Mouse (Mus musculus) spleen, postnatal 36 days (tissue): Measurements from ENCODE around the gene Zfp579.

ENCODE experiments used
- DNase-seq, 2 experiments: peaks; one replicate each; pipeline ENCODE4 v3.0.0; 2022; ENCODE audit warnings: low spot score in 2 of 2, mixed read lengths in 1 of 2

Gene Zfp579

DNA sequence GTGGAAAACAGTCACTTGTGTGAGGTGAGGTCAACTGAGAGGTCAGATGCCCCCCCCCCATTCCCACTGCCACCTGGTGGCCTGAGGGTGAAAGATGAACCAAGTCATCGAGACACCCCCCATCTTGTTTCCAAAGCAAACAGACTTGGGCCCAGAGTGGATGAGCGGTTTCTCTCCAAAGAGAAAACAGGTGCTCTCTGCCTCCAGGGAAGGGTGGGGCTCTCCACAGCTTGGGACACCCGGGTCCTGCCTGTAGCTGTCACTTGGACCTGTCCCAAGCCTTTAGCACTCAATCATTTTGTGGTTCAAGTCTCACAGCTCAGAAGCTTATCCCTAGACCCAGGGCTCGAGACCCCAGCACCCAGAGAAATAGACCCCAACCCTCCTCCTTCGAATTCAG is 32.4 kb downstream of the Zfp579 start:
- DNase-seq: no peak

DNA sequence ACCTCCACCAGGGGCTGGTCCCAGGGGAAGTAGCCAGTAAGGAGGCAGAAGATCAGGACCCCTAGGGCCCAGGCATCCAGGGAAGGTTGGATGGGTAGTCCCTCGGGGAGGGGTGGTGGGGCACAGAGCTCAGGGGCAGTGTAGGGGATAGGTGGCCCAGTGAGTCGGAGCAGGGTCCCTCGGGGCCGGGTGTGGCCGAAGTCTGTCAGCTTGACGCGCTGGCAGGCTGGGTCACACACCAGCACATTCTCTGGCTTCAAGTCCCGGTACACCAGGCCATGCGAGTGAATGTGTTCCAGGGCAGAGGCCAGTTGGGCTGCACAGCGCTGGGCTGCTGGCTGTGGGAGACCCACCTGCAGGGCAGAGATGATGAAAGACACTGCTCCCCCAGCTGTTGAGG is 38.6 kb downstream of the Zfp579 start:
- peak; percentile 23 to 35 for DNase-seq

- DNase-seq: no peak
Observed at GRCm38 (mm10) chr7:4953815-4954445, 42.0 kb downstream of the Zfp579 start.

DNA sequence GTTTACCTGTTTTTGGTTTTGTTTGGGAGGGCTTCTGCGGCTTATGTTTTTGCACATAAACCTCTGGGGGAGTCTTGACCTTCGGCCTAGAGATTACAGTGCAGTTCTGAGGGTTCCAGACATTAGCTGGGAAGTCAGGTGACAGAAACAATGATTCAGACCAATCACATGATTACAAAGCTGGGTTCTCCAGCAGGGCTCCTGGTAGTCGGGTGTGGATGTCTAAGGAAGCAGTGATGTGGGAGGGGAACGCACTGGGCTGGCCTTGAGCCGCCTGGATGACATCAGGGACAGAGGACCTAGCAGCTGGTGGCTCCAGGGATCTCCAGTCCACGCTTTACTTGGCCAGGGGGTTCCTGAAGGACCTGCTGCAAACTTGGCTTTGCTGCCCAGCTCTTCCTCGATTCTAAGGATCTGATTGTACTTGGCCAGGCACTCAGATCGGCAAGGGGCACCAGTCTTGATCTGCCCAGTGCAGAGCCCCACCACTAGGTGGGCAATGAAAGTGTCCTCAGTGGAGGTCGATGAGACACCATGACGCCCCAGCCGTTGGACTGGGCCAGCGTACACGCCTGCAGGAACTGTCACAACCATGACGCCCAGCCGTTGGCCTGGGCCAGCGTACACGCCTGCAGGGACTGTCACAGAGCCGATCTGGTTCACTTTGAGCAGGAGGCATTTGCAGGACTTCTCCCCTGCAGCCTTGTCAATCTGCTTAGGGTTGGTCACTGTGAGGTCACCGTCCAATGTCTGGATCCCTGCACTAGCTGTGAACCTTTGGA is 45.2 kb downstream of the Zfp579 start:
- no peak for DNase-seq

- DNase-seq: no peak
Observed at GRCm38 (mm10) chr7:4948386-4948785, 47.6 kb downstream of the Zfp579 start.

GRCm38 (mm10) chr7:4947855-4948254 is 48.1 kb downstream of the Zfp579 start:
- DNase-seq: no peak

DNA sequence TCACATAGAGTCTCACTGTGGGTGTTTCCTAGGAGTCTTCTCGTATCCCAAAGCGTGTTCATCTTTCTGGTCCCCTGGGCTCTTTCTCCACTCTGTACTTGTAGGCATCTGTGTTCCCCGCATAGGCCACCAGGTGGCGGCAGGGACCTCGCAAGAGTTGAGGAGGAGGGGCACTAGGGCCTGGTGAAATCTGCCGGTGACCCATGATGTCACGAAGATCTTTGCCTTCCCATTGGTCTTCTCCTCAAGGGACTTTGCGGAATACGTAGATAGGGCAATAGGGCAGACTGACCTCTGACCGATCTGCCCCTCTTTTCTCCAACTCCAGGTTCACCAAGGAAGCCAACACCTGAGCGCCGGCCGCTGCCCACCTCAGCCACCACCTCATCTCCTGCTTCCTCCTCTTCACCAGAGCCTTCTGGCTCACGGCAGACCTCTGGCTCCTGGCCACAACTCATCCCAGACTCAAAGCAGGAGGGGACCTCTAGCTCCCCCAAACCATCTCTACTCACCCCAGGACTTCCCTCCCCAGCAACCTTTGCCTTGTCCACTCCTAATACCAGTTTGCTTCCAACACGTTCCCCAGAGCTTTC is 52.6 kb downstream of the Zfp579 start:
- DNase-seq: peak; percentile 92 to 93

- DNase-seq: no peak
Observed at GRCm38 (mm10) chr7:4942673-4943072, 53.3 kb downstream of the Zfp579 start.

GRCm38 (mm10) chr7:4940068-4940479 is 55.9 kb downstream of the Zfp579 start:
- DNase-seq: peak; percentile 68 to 81

DNA sequence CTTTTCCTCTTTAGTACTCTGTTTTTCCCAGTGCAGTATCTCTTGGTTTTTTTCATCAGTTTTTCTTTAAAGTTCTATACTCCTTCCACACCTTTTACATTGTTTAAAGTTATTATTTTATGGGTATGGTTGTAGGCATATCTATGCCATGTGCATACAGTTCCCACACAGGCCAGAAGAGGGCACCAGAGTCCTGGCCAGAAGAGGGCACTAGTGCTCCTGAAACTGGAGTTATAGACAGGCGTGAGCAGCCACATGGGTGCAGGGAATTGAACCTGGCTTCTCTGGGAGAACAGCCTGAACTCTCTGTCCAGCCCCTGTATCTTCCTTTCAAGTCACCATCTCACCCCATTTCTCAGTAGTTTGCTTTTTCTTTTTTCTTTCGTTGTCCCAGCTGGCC is 57.5 kb downstream of the Zfp579 start:
- DNase-seq: peak; percentile 64 to 65

GRCm38 (mm10) chr7:4937392-4937791 is 58.6 kb downstream of the Zfp579 start:
- no peak for DNase-seq

DNA sequence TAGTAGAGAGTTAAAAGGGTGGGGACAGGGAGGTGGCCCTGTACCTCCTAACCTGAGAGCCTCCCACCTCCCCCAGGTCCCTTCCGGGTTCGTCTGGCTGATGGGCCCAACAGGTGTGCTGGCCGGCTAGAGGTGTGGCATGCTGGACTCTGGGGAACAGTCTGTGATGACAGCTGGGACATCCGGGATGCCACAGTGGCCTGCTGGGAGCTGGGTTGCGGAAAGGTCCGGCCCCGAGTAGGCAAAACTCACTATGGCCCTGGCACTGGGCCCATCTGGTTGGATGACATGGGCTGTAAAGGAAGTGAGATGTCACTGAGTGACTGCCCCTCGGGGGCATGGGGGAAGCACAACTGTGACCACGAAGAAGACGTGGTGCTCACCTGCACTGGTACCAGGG is 59.1 kb downstream of the Zfp579 start:
- no peak for DNase-seq

GRCm38 (mm10) chr7:4934160-4934914 is 61.6 kb downstream of the Zfp579 start:
- DNase-seq: no peak
